Mouse (Mus musculus) kidney, adult 2 months (tissue): ENCODE results near the gene Aif1l.

Experiments
- CTCF ChIP-seq: fragments of 200-500 bp; conservative IDR thresholded peaks from 2 replicates; pipeline ENCODE4 v1.5.1; 2011; ENCODE audit warnings: low read depth, mild to moderate bottlenecking, control low read depth, low read length, moderate library complexity, mixed read lengths; ENCODE audit not compliant: insufficient read depth, insufficient read length
- POLR2A ChIP-seq: fragments of 200-500 bp; IDR thresholded peaks from one replicate; pipeline ENCODE4 v1.6.1; 2011; ENCODE audit warnings: low read depth, low read length, control low read depth

DNA sequence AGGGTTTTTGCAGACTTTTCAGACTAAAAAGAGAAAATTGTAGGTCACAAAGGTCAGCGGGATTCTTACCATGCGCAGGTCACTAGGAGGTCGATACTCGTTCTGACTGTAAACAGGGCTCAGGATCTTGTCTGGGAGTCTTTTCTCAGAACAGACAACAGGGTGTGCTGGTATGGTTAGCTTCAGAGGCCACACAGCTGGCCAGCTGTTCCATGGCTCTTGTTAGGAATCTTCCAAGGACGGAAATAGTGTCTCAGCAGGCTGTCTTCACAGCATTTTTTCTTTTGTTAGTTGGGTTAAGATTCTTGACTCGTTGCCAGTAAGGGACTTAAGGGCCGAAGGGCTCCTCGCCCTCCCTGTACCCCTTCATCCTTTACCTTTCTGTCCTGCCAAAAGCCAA is 16.9 kb downstream of the Aif1l start:
- TF ChIP-seq CTCF (no peak), POLR2A (no peak)
